Mouse (Mus musculus) lung, adult 2 months (tissue): ENCODE results near the gene Plrg1.

ENCODE experiments used
- CTCF ChIP-seq: fragments of 200-500 bp; IDR thresholded peaks from 2 replicates; pipeline ENCODE4 v1.5.1; 2011; ENCODE audit warnings: mild to moderate bottlenecking, low read length, control low read depth; ENCODE audit not compliant: insufficient read depth
- POLR2A ChIP-seq: fragments of 200-500 bp; IDR thresholded peaks from 2 replicates; pipeline ENCODE4 v1.6.1; 2011; ENCODE audit warnings: low read depth, mild to moderate bottlenecking, control low read depth, low read length, borderline replicate concordance; ENCODE audit errors: extremely low read depth

GRCm38 (mm10) chr3:83025036-83025435 is 30.3 kb upstream of the Plrg1 start:
- TF ChIP-seq POLR2A (no peak), CTCF (no peak)
